Mouse (Mus musculus) 3T3-L1 (cell line): ENCODE measurements around the gene Chchd6.

ENCODE experiments used
- DNase-seq: peaks from one replicate; pipeline ENCODE4 v3.0.0-alpha.2; 2015; ENCODE audit warnings: low read depth, low spot score

Chchd6 gene

GRCm38 (mm10) chr6:89585696-89586095 lies 9.8 kb downstream of the Chchd6 start:
- DNase-seq = no peak

GRCm38 (mm10) chr6:89584634-89585409 lies 10.6 kb downstream of the Chchd6 start:
- DNase-seq = no peak

- DNase-seq = no peak
These were observed 12.3 kb downstream of the Chchd6 start for GRCm38 (mm10) chr6:89583170-89583569.

- DNase-seq = no peak
These were observed 20.8 kb downstream of the Chchd6 start for GRCm38 (mm10) chr6:89574641-89575040.

- DNase-seq = no peak
These were observed 21.7 kb downstream of the Chchd6 start for GRCm38 (mm10) chr6:89573768-89574167.

GRCm38 (mm10) chr6:89572921-89573636 lies 22.4 kb downstream of the Chchd6 start:
- no peak for DNase-seq

GRCm38 (mm10) chr6:89569370-89569769 lies 26.1 kb downstream of the Chchd6 start:
- no peak for DNase-seq

GRCm38 (mm10) chr6:89566740-89567139 lies 28.7 kb downstream of the Chchd6 start:
- DNase-seq = no peak

GRCm38 (mm10) chr6:89563381-89563780 lies 32.1 kb downstream of the Chchd6 start:
- no peak for DNase-seq

- no peak for DNase-seq
These were observed 34.6 kb downstream of the Chchd6 start for GRCm38 (mm10) chr6:89560826-89561225.

GRCm38 (mm10) chr6:89557654-89558053 lies 37.8 kb downstream of the Chchd6 start:
- DNase-seq = no peak

GRCm38 (mm10) chr6:89556566-89556965 lies 38.9 kb downstream of the Chchd6 start:
- DNase-seq = no peak

- DNase-seq = no peak
These were observed 39.5 kb downstream of the Chchd6 start for GRCm38 (mm10) chr6:89555971-89556370.

- no peak for DNase-seq
These were observed 41.4 kb downstream of the Chchd6 start for GRCm38 (mm10) chr6:89554029-89554428.

GRCm38 (mm10) chr6:89553012-89553704 lies 42.3 kb downstream of the Chchd6 start:
- DNase-seq = peak; percentile 88

GRCm38 (mm10) chr6:89552321-89553011 lies 43.0 kb downstream of the Chchd6 start:
- DNase-seq = peak; percentile 32

- DNase-seq = no peak
These were observed 46.3 kb downstream of the Chchd6 start for GRCm38 (mm10) chr6:89549157-89549556.

- DNase-seq = peak; percentile 13
These were observed 47.5 kb downstream of the Chchd6 start for GRCm38 (mm10) chr6:89547951-89548350.

GRCm38 (mm10) chr6:89538102-89538751 lies 57.2 kb downstream of the Chchd6 start:
- peak; percentile 30 for DNase-seq

- DNase-seq = peak; percentile 62
These were observed 59.7 kb downstream of the Chchd6 start for GRCm38 (mm10) chr6:89535626-89536225.

- no peak for DNase-seq
These were observed 70.7 kb downstream of the Chchd6 start for GRCm38 (mm10) chr6:89524766-89525165.
